Mouse (Mus musculus) ZHBTc4 (cell line): ENCODE results near the gene Rnf220.
A peak's percentile ranks its signal among the peaks of the same experiment; 100 is the strongest.

Source experiments
- DNase-seq: peaks from one replicate; pipeline ENCODE4 v3.0.0-alpha.2; 2011; ENCODE audit warnings: low read depth, low spot score

Gene Rnf220

DNA sequence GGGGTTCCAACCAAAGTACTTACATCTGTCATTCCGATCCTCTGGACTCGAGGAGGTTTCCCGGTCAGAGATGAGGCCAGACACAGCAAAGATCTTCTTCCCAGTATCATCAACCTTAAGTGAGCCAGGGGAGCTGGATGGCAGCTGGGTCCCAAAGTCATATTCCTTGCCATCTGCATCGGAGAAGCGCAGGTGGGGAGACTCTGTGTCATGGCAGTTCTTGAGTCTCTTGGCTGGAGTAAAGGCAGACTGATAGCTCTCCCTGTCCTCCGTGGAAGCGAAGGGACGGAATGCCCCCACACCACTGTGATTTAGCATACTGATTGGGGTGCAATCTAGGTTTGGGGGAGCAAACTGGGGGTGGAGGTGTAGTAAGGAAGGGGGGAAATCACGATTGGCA is 7.3 kb downstream of the Rnf220 start:
- DNase-seq: no peak

DNA sequence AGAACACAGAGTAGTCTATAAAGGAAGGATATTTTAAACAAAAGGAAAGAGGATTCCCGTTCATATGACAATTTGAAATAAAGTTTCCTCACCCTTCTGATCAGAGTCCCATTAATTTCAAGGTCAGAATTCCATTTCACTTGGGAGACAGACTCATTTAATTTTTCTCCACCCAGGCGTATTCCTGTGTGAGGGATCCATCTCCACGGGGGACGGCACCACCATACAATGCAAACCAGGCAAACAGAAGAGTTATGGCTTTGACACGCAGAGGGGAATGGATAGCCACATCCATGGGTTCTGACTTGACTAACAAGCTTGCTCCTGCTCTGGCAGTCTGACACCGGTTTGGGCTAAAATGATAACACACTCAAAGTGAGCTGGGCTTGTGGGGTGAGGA is 9.4 kb downstream of the Rnf220 start:
- DNase-seq: no peak

DNA sequence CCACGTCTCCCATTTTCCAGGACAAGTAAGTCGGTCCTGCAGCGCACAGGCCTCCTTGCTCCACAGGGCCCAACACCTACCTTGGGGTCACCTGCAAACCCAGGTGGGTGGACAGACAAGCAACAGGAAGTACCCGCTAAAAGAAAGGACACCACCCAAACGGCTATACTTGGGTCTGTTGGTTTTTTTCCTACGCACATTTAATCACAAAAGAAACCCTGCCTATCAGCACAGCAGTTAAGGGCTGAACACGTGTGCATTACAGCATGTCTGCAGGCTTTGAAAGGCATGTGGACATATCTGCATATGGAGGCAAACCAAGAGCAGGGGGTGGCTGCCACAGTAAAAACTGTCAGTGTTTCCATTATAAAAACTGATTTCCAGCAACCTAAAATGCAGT is 10.7 kb downstream of the Rnf220 start:
- DNase-seq: no peak

DNA sequence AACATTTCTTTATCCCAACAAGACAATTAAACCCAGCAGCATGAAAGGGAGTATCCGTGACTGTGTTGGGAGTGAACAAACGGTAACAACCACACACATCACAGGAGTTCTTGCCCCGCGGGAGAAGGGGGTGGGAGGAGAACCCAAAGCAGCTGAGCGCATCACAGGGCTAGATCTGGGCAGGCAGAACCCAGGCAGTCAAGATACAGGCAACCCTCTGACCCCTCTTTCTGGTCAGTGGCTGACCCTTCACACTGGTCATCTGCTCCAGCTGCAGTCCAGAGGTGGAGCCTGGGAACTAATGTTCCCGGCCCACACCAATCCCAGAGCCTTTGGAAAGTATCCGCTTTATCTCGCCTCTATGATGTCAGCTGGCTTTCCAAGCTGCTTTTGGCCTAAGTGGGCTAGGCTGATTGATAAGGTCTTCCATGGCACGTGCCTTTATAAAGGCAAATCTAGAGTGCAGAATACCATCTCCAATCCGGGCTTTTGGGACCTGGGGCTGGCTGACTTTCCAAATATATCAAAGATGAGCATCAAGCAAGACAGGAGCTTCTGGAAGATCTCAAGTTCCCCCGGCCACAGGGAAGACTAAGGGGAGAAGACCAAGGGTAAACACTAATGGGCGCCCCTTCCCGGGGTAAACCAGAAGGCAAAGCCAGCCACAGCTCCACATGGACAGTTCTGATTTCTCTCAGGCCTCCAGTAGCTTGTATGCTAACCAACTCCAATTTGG is 11.6 kb downstream of the Rnf220 start:
- no peak for DNase-seq

DNA sequence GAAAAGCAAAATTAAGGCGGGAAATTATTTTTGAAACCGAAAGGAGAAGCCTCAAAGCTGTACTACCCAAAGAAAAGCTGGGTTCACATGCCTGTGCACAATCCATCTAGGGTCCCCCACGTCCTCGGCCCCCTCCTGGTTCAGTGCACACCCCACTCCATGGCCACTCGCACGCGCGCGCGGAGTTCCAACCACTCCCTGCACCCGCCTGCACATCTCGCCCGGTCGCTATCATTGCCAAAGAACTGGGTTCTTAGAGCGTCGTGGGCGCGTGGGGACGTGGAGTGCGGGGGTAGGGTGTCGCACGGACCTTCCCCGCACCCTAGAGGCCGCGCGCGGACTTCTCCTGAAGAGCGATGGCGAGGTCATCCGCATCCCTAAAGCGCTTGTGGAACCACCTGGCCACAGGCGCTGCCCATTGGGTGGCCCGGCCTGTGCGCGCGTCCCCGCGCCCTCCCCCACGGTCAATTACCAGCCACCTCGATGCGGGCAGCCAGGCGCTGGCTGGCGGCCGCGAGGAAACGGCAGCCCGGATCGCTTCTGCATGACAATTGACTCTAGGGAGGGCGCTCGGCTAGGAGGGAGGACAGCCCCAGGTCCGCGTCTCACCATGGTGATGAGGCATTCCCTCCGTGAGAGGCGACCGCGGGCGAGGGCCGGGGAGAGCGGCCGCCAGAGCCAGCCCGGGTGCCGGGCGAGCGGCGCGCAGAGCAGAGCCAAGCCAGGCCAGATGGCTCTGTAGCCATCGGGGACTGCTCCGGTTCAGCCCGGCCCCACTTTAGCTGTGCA is 12.4 kb downstream of the Rnf220 start:
- peak; percentile 92 for DNase-seq

DNA sequence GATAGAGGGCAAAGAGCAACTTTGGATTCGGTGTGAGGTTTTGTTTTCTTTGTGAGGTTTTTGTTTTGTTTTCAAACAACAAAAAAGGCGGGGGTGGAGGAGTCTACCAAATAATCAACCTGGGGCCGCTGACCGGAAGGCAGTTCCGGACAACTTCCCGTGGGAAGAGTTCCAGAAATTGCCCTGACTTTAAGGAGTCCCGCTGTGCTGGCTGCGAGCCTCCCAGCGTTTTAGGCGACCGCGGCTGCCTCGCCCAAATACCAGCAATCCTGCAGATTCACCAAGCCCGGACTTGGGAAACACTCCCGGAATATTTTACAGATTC is 13.0 kb downstream of the Rnf220 start:
- peak; percentile 88 for DNase-seq

DNA sequence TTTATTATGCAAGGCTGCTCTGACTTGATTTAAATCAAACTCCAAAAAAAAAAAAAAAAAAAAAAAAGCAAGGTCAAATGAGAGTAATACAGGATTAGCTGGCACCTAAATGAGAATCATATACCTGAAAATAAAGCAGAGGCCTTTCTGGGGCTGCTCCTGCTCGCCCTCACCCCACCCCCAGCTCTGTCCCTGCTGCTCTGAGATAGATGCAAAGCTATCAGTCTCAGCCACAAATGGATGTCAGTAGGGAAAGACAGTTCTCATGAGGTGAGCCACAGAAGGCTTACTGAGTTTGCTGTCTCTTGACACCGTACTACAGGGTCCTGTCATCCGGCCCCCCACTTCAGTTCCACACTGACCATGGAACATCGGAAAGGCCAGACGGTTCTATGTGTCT is 14.7 kb downstream of the Rnf220 start:
- DNase-seq: no peak

DNA sequence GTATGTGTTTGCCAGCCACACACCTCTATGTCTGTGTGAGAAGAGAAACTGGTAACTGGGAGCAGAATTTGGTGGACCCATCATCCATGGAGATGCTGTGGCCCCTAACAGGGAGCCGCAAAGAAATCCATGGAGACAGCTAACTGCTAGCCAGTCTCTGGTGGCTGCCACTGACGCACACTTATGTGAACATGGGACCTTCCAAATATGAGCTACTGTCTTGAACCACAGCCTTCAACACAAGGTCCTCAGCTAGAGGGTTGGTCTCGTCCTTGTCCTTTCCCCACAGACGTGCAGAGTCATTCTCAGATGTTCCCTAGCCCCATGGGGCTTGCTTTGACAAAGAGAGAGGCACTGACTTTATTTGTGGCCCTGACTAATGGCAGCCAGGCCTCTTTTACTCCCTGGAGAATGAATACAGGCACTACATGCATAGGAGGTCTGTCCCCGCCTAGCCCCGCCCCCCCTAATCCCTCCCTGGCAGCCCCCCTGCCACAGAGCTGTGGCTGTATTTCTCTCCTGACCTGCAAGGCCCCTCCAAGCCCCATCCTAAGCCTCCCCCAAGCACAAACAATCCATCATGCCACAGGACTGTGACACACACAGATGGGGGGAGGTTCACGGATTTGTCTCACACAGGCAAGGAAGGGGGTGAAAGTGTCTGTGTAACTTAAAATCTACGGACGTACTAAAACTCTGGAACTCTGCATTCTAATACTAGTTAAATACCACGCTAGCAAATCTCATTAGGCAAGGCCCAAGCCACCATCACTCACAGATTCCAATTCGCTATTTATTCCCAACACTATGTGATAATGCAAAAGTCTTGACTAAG is 16.0 kb downstream of the Rnf220 start:
- DNase-seq: no peak

DNA sequence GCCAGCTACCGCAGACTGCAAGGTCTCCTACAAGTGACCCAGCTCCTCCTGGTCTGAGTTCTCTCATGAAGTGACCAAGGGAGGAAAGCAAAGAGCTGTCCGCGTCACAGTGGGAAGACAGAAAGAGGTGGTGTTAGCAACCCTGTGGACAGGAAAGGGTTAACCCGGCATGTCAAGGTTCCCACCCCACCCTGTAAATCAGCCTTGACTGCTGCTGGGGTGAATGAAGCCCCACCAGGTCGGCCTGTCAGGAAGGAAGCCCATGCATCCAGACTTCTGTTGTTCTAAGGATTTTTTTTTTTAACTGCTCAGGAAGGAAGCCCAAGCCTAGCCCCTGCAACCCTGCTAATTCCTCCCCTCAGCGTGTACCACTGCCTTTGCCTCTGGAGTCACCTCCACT is 16.9 kb downstream of the Rnf220 start:
- no peak for DNase-seq

DNA sequence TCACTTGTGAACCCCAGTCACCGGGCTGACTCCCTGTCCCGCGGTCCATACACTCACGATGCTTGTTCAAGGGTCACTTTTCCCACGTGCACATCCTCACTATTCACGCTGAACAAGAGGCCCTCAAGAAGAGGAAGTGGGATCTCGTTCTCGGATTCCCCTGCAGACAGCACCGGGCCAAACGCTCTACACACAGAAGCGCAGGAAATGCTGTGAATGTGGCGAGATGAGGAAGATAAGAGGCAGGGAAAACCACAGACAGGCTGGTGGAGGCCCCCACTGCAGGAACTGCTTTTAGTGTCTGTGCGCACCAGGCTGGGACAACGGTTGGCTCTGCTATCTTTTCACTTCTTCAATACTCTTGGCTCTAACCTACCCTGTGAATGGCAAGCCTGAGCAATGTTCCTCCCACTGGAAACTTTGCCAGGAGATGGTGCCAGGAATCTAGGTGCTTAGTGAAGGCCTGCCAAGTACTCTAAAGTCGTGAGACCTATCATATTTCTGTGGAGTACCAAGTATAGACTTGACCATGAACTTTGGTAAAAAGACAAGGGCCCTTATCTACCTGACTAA is 18.7 kb downstream of the Rnf220 start:
- DNase-seq: no peak

DNA sequence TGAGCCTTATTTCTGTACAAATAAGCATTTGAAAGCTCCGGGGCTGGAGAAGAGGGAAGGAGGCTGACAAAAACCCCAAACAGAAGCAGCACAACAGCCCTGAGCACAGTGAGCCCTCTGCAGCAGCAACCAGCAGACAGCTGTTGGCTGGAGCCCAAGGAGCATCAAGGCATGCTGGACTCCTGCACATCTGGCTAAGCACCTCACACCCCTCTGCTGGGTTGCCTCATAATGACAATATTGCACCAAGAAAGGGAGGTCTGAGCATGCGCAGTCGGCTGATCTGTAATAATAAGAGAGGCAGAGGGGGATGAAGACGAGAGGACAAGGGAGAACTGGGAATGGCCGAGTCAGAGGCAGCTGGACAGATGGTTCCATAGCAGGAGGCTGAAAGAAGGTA is 19.5 kb downstream of the Rnf220 start:
- no peak for DNase-seq

DNA sequence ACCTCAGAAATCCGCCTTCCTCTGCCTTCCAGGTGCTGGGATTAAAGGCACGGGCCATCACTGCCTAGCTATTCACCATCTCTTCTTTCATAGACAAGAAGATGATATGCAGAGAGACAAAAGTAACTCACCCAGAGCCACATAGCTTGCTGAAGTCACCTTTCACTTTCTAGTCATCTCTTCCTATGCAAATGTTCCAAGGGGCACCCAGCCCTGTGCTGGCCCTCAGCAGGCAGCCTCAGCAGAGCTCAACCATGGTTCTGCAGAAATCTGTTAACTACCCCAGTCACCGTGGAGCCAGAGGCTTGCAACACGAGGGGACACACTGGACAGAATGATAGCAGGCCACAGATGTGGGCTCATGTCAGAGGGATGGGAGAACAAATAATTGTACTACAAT is 20.1 kb downstream of the Rnf220 start:
- no peak for DNase-seq

DNA sequence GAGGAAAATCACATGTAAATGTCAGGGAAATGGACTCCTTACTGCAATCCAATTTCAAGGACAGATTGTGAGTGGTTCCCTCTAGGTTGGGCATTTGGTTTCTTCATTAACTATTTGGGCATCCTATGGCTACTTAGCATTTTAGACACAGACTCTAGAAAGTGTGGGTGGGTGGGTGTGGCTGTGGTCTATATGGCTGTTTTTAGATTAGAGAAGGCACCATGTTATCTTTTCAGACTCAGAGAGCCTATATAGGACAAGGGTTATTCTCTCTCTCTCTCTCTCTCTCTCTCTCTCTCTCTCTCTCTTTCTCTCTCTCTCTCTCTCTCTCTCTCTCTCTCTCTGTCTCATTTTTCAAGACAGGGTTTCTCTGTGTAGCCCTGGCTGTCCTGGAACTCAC is 20.5 kb downstream of the Rnf220 start:
- no peak for DNase-seq

DNA sequence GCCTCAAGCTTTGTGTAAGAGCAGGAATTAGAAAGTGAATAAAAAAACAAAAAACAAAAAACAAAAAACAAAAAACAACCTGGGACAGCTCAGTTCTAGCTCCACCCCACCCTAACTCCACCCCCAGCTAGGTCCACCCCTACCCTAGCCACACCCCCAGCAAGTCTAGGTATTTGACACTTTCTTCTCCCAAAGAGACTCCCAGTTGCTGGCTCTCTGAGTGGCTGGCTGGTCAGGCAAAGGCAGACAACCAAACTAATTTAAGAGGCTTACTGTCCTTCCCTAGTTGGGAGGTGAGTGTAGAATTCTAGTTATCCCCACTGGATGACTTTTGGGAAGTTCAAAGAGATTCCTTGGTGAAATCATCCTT is 22.9 kb downstream of the Rnf220 start:
- DNase-seq: peak; percentile 64

DNA sequence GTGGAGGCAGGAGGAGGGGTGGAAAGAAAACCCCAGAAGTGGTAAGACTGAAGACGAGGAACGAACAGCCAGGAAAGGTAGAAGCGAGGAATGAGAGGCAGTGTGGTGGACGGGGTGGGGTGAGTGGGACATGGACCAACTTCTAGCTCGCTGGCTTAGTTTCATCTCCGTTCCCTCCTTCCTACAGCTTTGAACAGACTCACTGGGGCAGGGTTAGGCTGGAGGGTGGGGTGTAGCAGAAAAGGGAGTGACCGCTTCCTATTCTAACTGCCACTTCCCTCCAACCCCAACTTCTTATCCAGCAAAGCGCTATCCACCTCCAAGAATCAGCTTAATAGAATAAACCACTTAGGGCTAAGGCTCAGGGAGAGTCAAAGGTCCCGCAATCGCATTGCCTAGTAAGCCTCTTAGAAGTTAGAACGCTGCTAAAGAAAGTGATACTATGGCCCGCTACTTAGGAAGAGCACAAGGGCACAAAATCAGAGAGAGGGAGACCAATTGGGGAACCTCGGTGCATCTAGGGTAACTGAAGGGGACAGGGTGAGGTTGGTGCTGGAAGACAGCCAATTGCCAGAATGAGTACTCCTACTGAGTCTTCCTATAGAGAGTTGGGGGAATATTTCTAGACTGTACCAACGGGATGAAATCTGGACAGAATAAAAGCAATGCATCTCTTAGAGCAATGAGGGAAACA is 23.4 kb downstream of the Rnf220 start:
- no peak for DNase-seq

DNA sequence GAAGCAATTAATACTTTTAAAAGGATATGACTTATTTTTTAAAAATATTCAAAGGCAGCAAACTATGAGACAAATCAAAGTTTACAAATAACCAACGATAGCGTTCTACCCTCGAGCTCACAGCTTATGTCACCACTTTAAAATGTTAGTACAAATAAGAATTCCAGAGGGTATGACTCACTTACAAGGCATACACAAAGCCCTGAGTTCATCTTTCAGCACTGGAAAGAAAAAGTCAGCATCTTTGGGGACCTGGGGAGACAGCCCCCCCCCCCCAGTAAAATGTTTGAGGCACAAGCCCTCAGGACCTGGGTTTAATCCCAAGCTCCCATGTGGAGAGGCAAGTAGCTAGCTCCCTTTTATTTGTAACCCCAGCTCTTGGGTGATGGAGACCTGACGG is 27.4 kb downstream of the Rnf220 start:
- no peak for DNase-seq

DNA sequence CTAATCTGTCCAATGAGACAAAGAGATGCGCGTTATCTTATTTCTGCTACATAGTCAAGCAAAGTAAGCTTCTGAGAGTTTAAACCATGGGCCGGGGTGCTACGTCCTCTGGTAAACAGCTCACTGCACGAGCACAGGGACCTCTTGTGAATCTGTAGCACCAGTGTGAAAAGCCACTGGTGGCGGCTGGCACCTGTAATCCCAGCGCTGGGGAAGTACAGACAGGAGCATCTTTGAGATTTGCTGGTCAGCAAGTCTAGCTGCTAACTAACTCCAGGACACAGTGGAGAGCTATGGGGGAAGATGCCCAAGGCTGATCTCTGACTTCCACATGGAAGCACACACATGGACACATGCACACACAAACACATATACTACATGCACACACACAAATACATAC is 28.9 kb downstream of the Rnf220 start:
- DNase-seq: no peak

DNA sequence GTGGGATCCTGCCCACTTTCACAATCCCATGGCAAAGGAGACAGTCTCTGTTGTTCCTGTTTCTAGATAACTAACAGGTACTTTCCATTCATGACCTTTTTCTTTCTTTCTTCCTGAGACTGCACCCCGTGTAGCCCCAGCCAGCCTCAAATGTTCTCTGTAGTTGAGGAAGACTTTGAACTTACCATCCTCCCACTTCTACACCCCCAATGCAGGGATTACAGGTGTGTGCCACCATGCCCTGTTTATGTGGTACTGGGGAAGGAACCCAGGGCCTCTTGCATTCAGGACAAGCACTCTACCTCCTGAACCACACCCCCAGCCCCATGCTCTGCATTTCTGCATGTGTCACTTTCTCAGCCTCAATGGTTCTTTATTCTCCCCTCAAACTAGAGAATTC is 47.7 kb downstream of the Rnf220 start:
- no peak for DNase-seq

DNA sequence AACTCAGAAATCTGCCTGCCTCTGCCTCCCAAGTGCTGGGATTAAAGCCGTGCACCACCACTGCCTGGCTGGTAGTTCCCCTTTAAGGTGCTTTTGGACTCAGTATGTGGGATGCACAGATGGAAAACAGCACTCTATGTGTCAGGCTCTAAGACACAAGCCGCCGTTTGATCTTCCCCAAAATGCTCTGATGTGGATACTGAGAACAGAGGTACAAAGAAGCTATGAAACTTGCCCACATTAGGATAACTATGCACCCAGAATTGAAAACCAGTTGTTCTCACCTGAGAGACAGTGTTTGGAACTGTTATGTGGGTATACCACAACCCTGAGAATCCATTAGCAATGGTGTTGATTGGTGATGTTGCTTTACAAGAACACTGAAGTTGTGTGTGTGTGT is 48.9 kb downstream of the Rnf220 start:
- DNase-seq: no peak

DNA sequence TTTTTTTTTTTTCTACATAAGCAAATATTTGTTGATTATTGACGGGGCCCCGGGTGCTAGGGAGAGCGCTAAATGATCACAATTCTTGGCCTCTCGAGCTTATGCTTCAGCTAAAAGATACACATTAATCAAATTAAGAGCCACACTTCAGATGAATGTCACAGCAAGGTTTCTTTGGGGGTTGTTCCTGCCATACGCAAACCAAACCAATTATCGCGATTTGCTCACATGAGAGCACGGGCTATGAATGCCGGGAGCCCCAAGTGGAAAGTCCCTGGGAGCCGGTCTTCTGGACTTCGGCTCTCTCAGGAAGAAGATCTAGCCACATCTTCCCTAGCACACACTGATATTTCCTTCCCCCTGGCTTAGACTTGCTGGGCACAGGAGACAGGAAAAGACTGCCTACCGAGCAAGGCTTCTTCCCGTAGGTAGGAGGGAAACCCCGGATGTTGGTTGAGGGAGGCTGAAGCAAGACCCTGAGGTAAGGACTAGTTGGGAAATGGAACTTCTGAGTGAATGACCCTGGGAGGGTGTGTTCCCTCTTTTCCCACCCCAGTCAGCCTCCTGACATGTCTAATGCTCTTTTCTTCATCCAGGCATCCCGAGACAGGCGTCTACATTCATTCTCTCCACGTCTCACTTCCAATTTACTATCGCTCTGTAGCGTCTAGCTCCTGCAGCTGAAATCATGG is 51.2 kb downstream of the Rnf220 start:
- peak; percentile 24 for DNase-seq

DNA sequence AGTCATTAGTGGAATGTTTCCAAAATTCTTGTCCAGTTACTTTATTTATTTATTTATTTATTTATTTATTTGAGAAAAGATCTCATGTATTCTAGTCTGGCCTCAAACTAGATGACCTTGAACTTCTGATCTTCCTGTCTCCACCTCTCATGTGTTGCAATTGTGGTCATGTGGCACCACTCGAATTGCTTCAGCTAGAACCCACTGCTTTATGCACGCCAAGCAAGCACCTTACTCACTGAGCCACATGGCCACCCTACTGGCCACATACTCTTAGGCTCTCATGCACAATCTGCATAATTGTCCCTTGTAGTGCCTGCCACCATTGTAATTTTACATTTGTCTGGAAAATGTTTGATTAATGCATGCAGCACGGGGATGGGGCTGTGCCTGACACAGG is 57.9 kb downstream of the Rnf220 start:
- DNase-seq: no peak
